Mouse (Mus musculus) left cerebral cortex, postnatal 10 days (tissue): ENCODE measurements around the gene Syngr1. TPM values are rescaled to one million over a fixed set of nuclear protein-coding genes. Genes with fewer than 3 reads are reported as not detected.
A peak's percentile ranks its signal among the peaks of the same experiment; 100 is the strongest.

Experiments used
- DNase-seq, 2 experiments: peaks; one replicate each; pipeline ENCODE4 v3.0.0; 2021 to 2022; ENCODE audit warnings: low spot score in 2 of 2, mixed read lengths in 1 of 2; ENCODE audit errors: extremely low spot score in 1 of 2
- intact Hi-C: fragments of 180-260 bp; cut with DNase I; formaldehyde crosslinking; loops from one replicate; pipeline ENCODE4 v1.15.1; 2025
- total RNA-seq, 2 experiments: library from RNA; stranded (reverse); gene quantifications; 2 replicates each; pipeline ENCODE4 v1.2.3; 2021

Gene Syngr1
- total RNA-seq, 2 experiments from 2014 or later = 430 to 441 TPM

GRCm38 (mm10) chr15:80081801-80082546 is 9.2 kb upstream of the Syngr1 start:
- intact Hi-C loops = no loop called here

GRCm38 (mm10) chr15:80082661-80083275 is 8.4 kb upstream of the Syngr1 start:
- intact Hi-C loops = no loop called here

More at GRCm38 (mm10) chr15:80081801-80082546, 9.2 kb upstream of the Syngr1 start:
- DNase-seq = no peak

GRCm38 (mm10) chr15:80083276-80083731 is 7.8 kb upstream of the Syngr1 start:
- DNase-seq = peak; percentile 99
- intact Hi-C loops = no loop called here

More at GRCm38 (mm10) chr15:80082661-80083275, 8.4 kb upstream of the Syngr1 start:
- DNase-seq = no peak

GRCm38 (mm10) chr15:80083740-80084139 is 7.4 kb upstream of the Syngr1 start:
- DNase-seq = no peak
- intact Hi-C loops = no loop called here

- intact Hi-C loops = loop anchor here (5.0 kb wide), 1 partner anchor 615 kb away; no protein-coding TSS in a partner anchor
- no peak for DNase-seq
Observed at GRCm38 (mm10) chr15:80087406-80088012, 3.6 kb upstream of the Syngr1 start.

- peak; percentile 93 for DNase-seq
- intact Hi-C loops = loop anchor here (5.0 kb wide), 1 partner anchor 614 kb away; no protein-coding TSS in a partner anchor
Observed at GRCm38 (mm10) chr15:80088637-80089036, 2.5 kb upstream of the Syngr1 start.

- intact Hi-C loops = loop anchor here (2.0 kb wide), 1 partner anchor 43 kb away; the partner anchor contains the start of gene Tab1
- peak in 1 of 2 experiments; percentile 17 for DNase-seq
Observed at GRCm38 (mm10) chr15:80090155-80090554, 979 bp upstream of the Syngr1 start.

- peak in 1 of 2 experiments; percentile 52 for DNase-seq
- intact Hi-C loops = loop anchor here (2.0 kb wide), 1 partner anchor 42 kb away; the partner anchor contains the start of gene Tab1
Observed at GRCm38 (mm10) chr15:80090741-80091120, 403 bp upstream of the Syngr1 start.

GRCm38 (mm10) chr15:80092041-80092441 is 907 bp downstream of the Syngr1 start:
- DNase-seq = peak in 1 of 2 experiments; percentile 51
- intact Hi-C loops = no loop called here

- intact Hi-C loops = no loop called here
Observed at GRCm38 (mm10) chr15:80092599-80092998, 1.5 kb downstream of the Syngr1 start.

GRCm38 (mm10) chr15:80094201-80094600 is 3.1 kb downstream of the Syngr1 start:
- intact Hi-C loops = no loop called here
- peak in 1 of 2 experiments; percentile 23 for DNase-seq

More at GRCm38 (mm10) chr15:80092599-80092998, 1.5 kb downstream of the Syngr1 start:
- DNase-seq = peak in 1 of 2 experiments; percentile 54

GRCm38 (mm10) chr15:80095596-80095995 is 4.5 kb downstream of the Syngr1 start:
- DNase-seq = peak in 1 of 2 experiments; percentile 6
- intact Hi-C loops = no loop called here

GRCm38 (mm10) chr15:80096406-80096805 is 5.3 kb downstream of the Syngr1 start:
- intact Hi-C loops = no loop called here
- peak in 1 of 2 experiments; percentile 21 for DNase-seq

GRCm38 (mm10) chr15:80096946-80097881 is 6.1 kb downstream of the Syngr1 start:
- peak in 1 of 2 experiments; percentile 51 for DNase-seq
- intact Hi-C loops = no loop called here

GRCm38 (mm10) chr15:80097999-80098461 is 6.9 kb downstream of the Syngr1 start:
- peak in 1 of 2 experiments; percentile 23 for DNase-seq
- intact Hi-C loops = no loop called here

- intact Hi-C loops = no loop called here
- DNase-seq = peak in 1 of 2 experiments; percentile 57
Observed at GRCm38 (mm10) chr15:80098809-80099208, 7.7 kb downstream of the Syngr1 start.

- DNase-seq = peak in 1 of 2 experiments; percentile 19
- intact Hi-C loops = no loop called here
Observed at GRCm38 (mm10) chr15:80099477-80099876, 8.3 kb downstream of the Syngr1 start.

- intact Hi-C loops = no loop called here
- peak in 1 of 2 experiments; percentile 22 for DNase-seq
Observed at GRCm38 (mm10) chr15:80100196-80100595, 9.1 kb downstream of the Syngr1 start.
